Mouse (Mus musculus) heart, embryonic 13.5 days (tissue): ENCODE measurements around the gene Iqcf6. TPM values are rescaled to one million over a fixed set of nuclear protein-coding genes. Genes with fewer than 3 reads are reported as not detected.
"Not testable (repeated sequence)": the region's sequence is repeated elsewhere in the genome, so short reads cannot be mapped to it uniquely, and the experiment has no call there.

Experiments used
- ATAC-seq: fragments of 200-750 bp; cut with Nextera tagmentation; 2 replicates; pipeline ENCODE4 v1.8.0; 2017; ENCODE audit warnings: moderate TSS enrichment; ENCODE audit not compliant: insufficient number of reproducible peaks, low FRiP score, low TSS enrichment; ENCODE audit errors: extremely low read depth
- H3K27ac ChIP-seq: fragments of 300-500 bp; sonication (generic); replicated peaks from 2 replicates; pipeline ENCODE4 v1.5.1; 2015; ENCODE audit warnings: moderate library complexity, mild to moderate bottlenecking, inconsistent platforms
- H3K27me3 ChIP-seq: fragments of 300-500 bp; sonication (generic); replicated peaks from 2 replicates; pipeline ENCODE4 v1.6.1; 2015; ENCODE audit warnings: mild to moderate bottlenecking, inconsistent platforms
- H3K36me3 ChIP-seq: fragments of 300-500 bp; sonication (generic); 2 replicates; pipeline ENCODE4 v1.6.1; 2015; ENCODE audit warnings: mild to moderate bottlenecking, inconsistent platforms
- H3K4me1 ChIP-seq: fragments of 300-500 bp; sonication (generic); 2 replicates; pipeline ENCODE4 v1.6.1; 2015; ENCODE audit warnings: inconsistent platforms
- H3K4me2 ChIP-seq: fragments of 300-500 bp; sonication (generic); 2 replicates; pipeline ENCODE4 v1.6.1; 2015; ENCODE audit warnings: inconsistent platforms, mild to moderate bottlenecking, moderate library complexity
- H3K4me3 ChIP-seq: fragments of 300-500 bp; sonication (generic); 2 replicates; pipeline ENCODE4 v1.5.1; 2015; ENCODE audit warnings: moderate library complexity, mild to moderate bottlenecking, inconsistent platforms
- H3K9ac ChIP-seq: fragments of 300-500 bp; sonication (generic); 2 replicates; pipeline ENCODE4 v1.6.1; 2015; ENCODE audit warnings: inconsistent platforms, mild to moderate bottlenecking, moderate library complexity
- H3K9me3 ChIP-seq: fragments of 300-500 bp; sonication (generic); 2 replicates; pipeline ENCODE4 v1.6.1; 2016; ENCODE audit warnings: inconsistent platforms
- WGBS: fragments of 180-500 bp; shearing (Covaris S2); methylation state at CpG from one replicate; pipeline ENCODE4 v1.1.7; 2015; ENCODE audit warnings: mixed read lengths; 5-methylcytosine and 5-hydroxymethylcytosine counted together
- polyA plus RNA-seq: library from polyadenylated mRNA; unstranded; fragments of >200 nt; fragmentation: Nextera tagmentation; extraction: Ambion mirVana; gene quantifications from 2 replicates; pipeline ENCODE4 v1.2.1, GENCODE M21; 2015

Gene Iqcf6
- polyA plus RNA-seq, 1 experiment from 2014 or later = not detected

- WGBS = 71% methylated on average over 3 of the region's 3 CpGs
- Histone ChIP-seq H3K9ac (no peak overlapping the region), H3K4me3 (no peak overlapping the region), H3K9me3 (peaks cover 11% of the 10 kb centered on the region), H3K4me1 (no peaks in the 10 kb centered on the region), H3K36me3 (no peaks in the 10 kb centered on the region), H3K27ac (no peak overlapping the region), H3K27me3 (0 out of 2 replicates have a peak, but pooled peaks cover 2% of the 10 kb centered on the region), H3K4me2 (no peak overlapping the region)
- no peak for ATAC-seq
These were observed 8.9 kb upstream of the Iqcf6 start for GRCm38 (mm10) chr9:106617496-106617895.

- H3K27me3 ChIP-seq, H3K9me3 ChIP-seq, H3K4me3 ChIP-seq, H3K4me1 ChIP-seq, H3K4me2 ChIP-seq, H3K36me3 ChIP-seq, ATAC-seq, H3K9ac ChIP-seq, H3K27ac ChIP-seq: not testable (repeated sequence)
- WGBS = 16% methylated on average over 8 of the region's 8 CpGs
These were observed 1.4 kb downstream of the Iqcf6 start for GRCm38 (mm10) chr9:106627796-106628195.

DNA sequence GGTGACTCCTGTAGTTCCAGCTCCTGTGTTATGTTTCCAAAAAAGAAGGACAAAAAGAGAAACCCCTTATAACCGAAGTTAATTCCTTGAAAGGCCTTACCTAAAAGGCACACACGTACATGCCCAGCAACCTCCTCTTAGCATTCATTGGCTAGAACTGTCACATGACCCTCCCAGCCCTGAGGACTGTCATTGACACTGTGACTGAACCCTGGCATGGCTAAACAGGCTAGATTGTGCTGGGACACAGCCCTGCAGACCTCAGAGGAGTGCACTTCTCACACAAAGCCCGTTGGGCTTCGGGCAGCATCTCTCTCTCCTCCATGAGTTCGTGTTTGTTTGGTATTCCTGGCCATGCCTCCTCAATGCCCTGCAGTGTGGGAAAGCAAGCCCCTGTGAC, 5.8 kb downstream of the Iqcf6 start:
- no peak overlapping the region for H3K27ac ChIP-seq
- ATAC-seq = no peak

DNA sequence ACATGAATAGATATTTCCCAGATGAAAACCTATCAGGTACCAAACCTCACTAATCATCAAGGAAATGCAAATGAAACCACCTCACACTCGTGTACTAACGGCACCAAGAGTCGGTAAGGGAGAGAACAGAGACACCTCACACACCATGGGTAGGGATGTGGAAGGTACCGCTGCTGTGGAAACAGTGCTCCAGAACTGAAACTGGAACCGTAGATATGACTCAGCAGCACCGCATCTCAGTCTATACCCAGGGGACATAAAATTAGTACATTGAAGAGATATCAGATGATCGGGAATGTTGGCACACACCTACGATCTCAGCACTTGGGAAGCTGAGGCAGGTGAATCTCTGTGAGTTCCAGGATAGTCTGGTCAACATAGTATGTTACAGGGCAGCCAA, 11.8 kb downstream of the Iqcf6 start:
- Histone ChIP-seq H3K9me3 (no peaks in the 10 kb centered on the region), H3K4me1 (0 out of 2 replicates have a peak, but pooled peaks cover 4% of the 10 kb centered on the region), H3K4me2 (no peak overlapping the region), H3K27ac (no peak overlapping the region), H3K4me3 (no peak overlapping the region), H3K9ac (no peak overlapping the region), H3K36me3 (no peaks in the 10 kb centered on the region), H3K27me3 (no peaks in the 10 kb centered on the region)
- WGBS = 82% methylated on average over 8 of the region's 8 CpGs
- ATAC-seq = no peak

More for the DNA sequence above, 5.8 kb downstream of the Iqcf6 start:
- H3K9ac ChIP-seq = no peak overlapping the region
- H3K4me1 ChIP-seq = peaks cover 4% of the 10 kb centered on the region
- H3K9me3 ChIP-seq = no peaks in the 10 kb centered on the region
- no peaks in the 10 kb centered on the region for H3K27me3 ChIP-seq
- H3K36me3 ChIP-seq = no peaks in the 10 kb centered on the region
- H3K4me2 ChIP-seq = no peak overlapping the region
- 65% methylated on average over 5 of the region's 5 CpGs for WGBS
- no peak overlapping the region for H3K4me3 ChIP-seq

GRCm38 (mm10) chr9:106641346-106641745, 15.0 kb downstream of the Iqcf6 start:
- Histone ChIP-seq H3K4me3 (no peak overlapping the region), H3K4me2 (no peak overlapping the region), H3K4me1 (0 out of 2 replicates have a peak, but pooled peaks cover 4% of the 10 kb centered on the region), H3K27ac (no peak overlapping the region), H3K9ac (no peak overlapping the region), H3K9me3 (no peaks in the 10 kb centered on the region), H3K27me3 (peaks cover 12% of the 10 kb centered on the region), H3K36me3 (no peaks in the 10 kb centered on the region)
- 35% methylated on average over 5 of the region's 5 CpGs for WGBS
- ATAC-seq = no peak

GRCm38 (mm10) chr9:106643128-106643527, 16.7 kb downstream of the Iqcf6 start:
- 36% methylated on average over 7 of the region's 7 CpGs for WGBS
- ATAC-seq = no peak
- H3K36me3 ChIP-seq = no peaks in the 10 kb centered on the region
- H3K4me3 ChIP-seq = no peak overlapping the region
- peaks cover 30% of the 10 kb centered on the region for H3K27me3 ChIP-seq
- H3K4me1 ChIP-seq = 0 out of 2 replicates have a peak, but pooled peaks cover 4% of the 10 kb centered on the region
- no peak overlapping the region for H3K27ac ChIP-seq
- no peak overlapping the region for H3K9ac ChIP-seq
- no peak overlapping the region for H3K4me2 ChIP-seq
- H3K9me3 ChIP-seq = no peaks in the 10 kb centered on the region

DNA sequence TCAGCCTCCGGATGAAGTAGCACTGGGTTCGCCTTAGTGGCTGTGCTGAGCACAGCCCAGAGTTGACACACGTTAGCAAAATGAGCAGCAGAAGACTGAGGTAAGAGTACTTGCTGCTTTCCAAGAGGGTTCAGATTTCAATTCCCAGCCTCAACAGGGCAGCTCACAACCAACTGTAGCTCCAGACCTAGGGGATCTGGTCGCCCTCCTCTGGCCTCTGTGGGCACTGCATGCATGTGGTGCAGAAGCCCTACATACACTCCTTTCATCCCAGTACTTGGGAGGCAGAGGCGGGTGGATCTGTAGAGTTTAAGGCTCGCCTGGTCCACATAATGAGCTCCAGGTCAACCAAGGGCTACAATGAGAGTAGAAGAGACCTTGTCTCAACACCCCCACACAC, 17.4 kb downstream of the Iqcf6 start:
- H3K27me3 ChIP-seq = peaks cover 33% of the 10 kb centered on the region
- H3K9me3 ChIP-seq = no peaks in the 10 kb centered on the region
- 60% methylated on average over 6 of the region's 6 CpGs for WGBS
- H3K4me2 ChIP-seq = no peak overlapping the region
- H3K4me1 ChIP-seq = 0 out of 2 replicates have a peak, but pooled peaks cover 4% of the 10 kb centered on the region
- no peak overlapping the region for H3K4me3 ChIP-seq
- ATAC-seq = no peak
- H3K36me3 ChIP-seq = no peaks in the 10 kb centered on the region
- no peak overlapping the region for H3K9ac ChIP-seq
- H3K27ac ChIP-seq = no peak overlapping the region

DNA sequence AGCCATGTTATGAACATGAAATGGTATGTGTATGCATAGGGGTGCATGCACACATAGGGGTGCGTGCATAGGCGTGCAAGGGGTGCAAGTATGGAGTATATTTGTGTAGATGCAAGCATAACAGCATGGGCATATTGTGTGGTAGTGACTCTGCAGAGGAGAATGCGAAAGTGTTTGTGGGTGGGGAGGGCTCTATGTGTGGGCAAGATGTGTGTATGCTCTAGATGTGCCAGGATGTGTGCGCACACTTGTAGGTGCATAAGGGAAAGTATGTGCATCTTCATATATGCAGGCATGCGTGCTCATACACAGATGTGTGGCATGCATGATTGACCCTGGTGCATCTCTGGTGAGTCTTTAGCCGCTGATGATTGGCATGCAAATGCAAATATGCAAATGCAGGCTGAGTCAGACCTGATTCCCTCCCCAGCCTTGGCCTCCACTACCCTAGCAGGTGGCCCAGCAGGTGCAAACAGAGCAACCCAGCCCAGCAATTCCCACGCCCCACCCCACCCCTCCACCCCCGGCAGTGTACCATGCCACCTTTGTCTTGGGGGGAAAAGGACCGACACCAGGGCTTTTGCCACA, 19.4 kb downstream of the Iqcf6 start:
- no peak overlapping the region for H3K27ac ChIP-seq
- H3K27me3 ChIP-seq = peaks cover 40% of the 10 kb centered on the region
- H3K4me2 ChIP-seq = no peak overlapping the region
- H3K9me3 ChIP-seq = no peaks in the 10 kb centered on the region
- no peak for ATAC-seq
- no peaks in the 10 kb centered on the region for H3K36me3 ChIP-seq
- WGBS = 72% methylated on average over 9 of the region's 9 CpGs
- no peak overlapping the region for H3K4me3 ChIP-seq
- no peak overlapping the region for H3K9ac ChIP-seq
- no peaks in the 10 kb centered on the region for H3K4me1 ChIP-seq

DNA sequence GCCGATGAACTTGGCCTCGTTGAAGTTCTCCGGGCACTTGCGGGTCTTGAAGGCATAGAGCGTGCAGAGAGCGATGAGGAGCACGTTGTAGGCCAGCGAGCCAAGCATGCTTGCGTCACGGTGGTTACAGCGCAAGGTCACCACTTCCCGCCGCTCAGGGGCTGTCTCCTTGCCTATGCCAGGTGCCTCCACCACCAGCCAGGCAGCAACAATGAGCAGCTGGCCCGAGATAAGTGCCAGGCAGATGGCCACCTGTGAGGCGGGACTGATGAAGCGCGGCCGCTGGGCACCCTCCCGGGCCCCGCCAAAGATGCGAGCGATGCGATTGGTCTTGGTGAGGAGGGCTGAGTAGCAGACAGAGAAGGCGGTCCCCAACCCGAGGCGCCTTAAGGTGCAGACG, 20.8 kb downstream of the Iqcf6 start:
- Histone ChIP-seq H3K4me1 (no peaks in the 10 kb centered on the region), H3K27ac (no peak overlapping the region), H3K4me3 (no peak overlapping the region), H3K4me2 (no peak overlapping the region), H3K9me3 (no peaks in the 10 kb centered on the region), H3K9ac (no peak overlapping the region), H3K36me3 (no peaks in the 10 kb centered on the region), H3K27me3 (peaks cover 49% of the 10 kb centered on the region)
- 57% methylated on average over 27 of the region's 27 CpGs for WGBS
- no peak for ATAC-seq

- no peak overlapping the region for H3K4me3 ChIP-seq
- H3K36me3 ChIP-seq = no peaks in the 10 kb centered on the region
- H3K9ac ChIP-seq = no peak overlapping the region
- 67% methylated on average over 1 of the region's 1 CpGs for WGBS
- H3K4me2 ChIP-seq = no peak overlapping the region
- H3K4me1 ChIP-seq = peaks cover 11% of the 10 kb centered on the region
- H3K27me3 ChIP-seq = peaks cover 73% of the 10 kb centered on the region
- H3K27ac ChIP-seq = no peak overlapping the region
- no peaks in the 10 kb centered on the region for H3K9me3 ChIP-seq
- ATAC-seq = no peak
These were observed 26.3 kb downstream of the Iqcf6 start for GRCm38 (mm10) chr9:106652720-106653119.

- Histone ChIP-seq H3K9ac (0 out of 2 replicates have a peak within 1 kb of the TSS, but pooled peaks have one; percentile 3), H3K27ac (no peak within 1 kb of the TSS), H3K4me1 (peaks cover 12% of the 10 kb centered on the region), H3K36me3 (peaks cover 33% of the 10 kb centered on the region), H3K9me3 (no peaks in the 10 kb centered on the region), H3K27me3 (peaks cover 57% of the 10 kb centered on the region), H3K4me3 (peak within 1 kb of the TSS; percentile 45), H3K4me2 (peak within 1 kb of the TSS; percentile 73)
- ATAC-seq = no peak
- 1% methylated on average over 36 of the region's 44 CpGs for WGBS
These were observed 29.7 kb downstream of the Iqcf6 start, which contains the start of gene Grm2 for GRCm38 (mm10) chr9:106655884-106656720. TSS of gene Grm2 (minus strand) at chr9:106656082.
